Mouse (Mus musculus): ENCODE data around the gene Efcab11.
"Not testable (repeated sequence)": the region's sequence is repeated elsewhere in the genome, so short reads cannot be mapped to it uniquely, and the experiment has no call there.

DNA sequence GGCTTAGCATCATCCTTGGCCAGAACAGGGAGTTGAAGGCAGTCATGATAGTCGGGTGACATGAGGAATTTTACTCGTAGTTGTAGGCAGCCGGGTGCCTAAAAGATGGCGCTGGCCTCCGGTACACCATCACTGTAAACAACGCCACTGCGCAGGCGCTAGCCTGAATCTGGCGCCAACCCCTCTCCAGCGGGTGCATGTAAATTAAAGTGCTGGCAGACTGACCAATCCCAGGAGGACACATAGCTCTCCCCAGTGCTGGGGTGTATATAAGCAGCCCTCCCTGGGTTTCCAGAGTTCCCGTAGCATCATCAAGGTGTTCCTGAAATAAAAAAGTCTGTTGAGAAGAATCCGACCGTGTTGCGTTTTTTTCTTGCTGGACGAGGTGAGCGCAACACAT lies 66.2 kb downstream of the Efcab11 start:
- not testable (repeated sequence) for TF ChIP-seq CTCF (IDR thresholded peaks at IDR 0.05); POLR2A (IDR thresholded peaks at IDR 0.05; ENCODE audit: insufficient read depth, low read depth, low read length)

Measured in heart, adult 2 months (tissue).